Mouse (Mus musculus) right cerebral cortex, postnatal 25 days (tissue): Measurements from ENCODE around the gene Slc16a10.

ENCODE experiments used
- DNase-seq: peaks from one replicate; pipeline ENCODE4 v3.0.0; 2022

Gene Slc16a10

DNA sequence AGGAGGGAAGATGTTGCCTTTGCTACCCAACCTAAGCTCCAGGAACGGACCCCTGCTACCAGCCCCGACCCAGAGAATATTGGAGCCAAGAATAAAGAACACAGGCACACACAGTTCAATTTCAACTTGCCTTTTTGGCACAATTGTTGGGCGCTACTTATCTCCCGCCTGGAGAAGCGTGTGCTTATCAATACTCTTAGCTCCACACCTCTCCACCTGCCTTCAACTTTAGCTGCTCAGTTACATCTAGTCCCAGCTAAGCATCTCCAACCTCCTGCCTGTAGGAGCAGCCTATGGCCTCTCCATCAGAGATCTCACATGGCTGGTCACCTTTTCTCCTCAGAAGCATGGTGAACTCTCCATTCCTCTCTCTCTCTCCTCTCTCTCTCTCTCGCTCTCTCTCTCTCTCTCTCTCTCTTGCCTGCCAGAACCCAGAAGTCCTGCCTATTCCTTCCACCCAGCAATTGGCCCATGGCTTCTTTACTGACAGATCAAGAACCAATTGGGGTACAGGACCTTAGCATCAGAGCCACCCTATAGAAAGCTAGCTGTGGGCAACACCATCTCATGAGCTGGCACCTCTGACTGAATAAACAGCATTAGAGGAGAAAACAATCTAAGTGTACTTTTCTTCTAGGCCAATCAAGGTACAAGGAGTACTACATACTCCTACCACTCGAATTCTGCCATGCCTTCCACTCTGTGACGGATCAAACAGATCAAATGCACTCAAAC, 5.4 kb upstream of the Slc16a10 start:
- DNase-seq = no peak

DNA sequence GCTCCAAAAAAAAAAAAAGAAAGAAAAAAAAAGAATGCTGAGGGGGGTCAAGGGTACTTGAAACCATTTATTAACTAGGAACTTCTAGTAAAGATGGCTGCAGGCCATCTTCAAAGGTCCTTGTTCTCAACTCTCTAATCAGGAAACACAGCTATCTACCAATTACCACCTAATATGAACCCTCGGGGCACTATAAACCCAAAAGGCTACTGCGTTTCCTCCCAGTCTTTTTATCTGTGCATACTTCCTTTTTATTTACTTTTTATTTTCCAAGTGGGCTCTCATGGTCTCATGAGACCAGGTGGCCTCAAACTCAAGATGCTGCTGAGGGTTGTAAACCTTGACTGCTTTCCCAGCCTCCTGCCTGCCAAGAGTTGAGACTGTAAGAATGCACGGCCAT, 4.4 kb upstream of the Slc16a10 start:
- DNase-seq = no peak

GRCm38 (mm10) chr10:40144815-40145214, 2.8 kb upstream of the Slc16a10 start:
- DNase-seq = no peak

GRCm38 (mm10) chr10:40141016-40141851, 824 bp downstream of the Slc16a10 start:
- DNase-seq = no peak

DNA sequence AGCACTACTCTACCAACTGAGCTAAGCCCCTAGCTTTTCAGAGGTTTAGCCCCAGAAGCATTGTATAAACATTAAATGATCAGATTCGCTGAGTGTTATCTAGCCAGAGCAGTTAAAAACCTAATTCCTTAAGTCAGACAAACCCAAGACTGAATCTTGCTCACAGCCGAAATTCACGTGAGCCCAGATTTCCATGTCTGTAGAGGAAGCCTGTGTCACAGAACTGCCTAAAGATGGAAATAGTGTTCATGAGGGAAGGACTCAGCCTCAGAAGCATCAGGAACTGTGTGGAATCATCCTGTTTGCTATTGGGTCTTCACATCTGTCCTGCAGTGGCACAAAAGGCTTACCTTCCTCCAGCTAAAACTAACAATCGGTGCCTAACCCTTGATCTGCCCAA, 2.4 kb downstream of the Slc16a10 start:
- no peak for DNase-seq

- DNase-seq = no peak
Observed at GRCm38 (mm10) chr10:40135807-40136778, 6.0 kb downstream of the Slc16a10 start.

DNA sequence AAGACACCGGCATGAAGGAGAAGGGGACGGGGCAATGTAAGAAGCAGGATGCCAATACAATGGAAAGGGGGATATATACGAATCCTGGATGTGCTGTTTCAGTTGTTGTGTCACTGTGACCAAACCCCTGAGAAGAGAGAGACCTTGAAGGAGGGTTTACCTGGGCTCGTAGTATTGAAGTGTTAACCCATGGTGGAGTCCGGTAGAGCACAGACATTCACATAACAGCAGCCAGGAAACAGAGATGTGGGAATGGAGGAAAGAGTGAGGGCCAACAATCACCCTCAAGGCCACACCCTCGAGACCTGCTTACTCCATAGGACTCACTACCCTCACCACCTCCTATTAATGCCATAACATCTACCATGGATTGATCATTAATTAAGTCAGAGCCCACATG, 7.2 kb downstream of the Slc16a10 start:
- DNase-seq = no peak

GRCm38 (mm10) chr10:40133636-40134035, 8.4 kb downstream of the Slc16a10 start:
- DNase-seq = no peak

DNA sequence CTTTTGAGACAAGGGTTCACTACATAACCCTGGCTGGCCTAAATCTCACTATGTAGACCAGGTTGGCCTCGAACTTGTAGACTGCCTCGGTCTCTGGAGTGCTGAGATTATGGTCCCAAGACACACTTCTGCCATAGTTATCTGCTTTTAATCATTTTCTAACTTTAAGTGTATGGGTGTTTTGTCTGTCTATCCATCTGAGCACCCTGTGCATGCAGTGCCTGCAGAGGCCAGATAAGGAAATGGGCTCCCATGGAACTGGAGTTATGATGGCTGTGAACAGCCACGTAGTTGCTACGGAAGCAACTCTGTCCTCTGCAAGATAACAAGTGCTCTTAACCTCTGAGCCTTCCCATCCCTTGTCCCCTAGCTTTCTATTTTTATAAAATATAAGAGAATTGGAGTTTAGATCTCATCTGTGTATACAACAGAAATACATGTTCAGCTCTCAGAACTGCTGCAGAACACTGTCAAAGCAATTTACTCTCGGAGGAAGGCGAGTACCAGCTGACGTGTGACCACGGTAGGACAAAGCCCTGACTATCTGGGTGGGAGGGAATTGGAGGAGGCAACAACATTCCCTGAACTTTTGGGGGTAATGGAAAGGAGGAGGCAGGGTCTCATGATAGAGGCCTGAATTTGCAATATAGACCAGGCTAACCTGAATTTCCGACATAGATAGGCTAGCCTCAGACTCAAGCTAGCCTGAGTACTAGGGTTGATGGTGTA, 10.2 kb downstream of the Slc16a10 start:
- no peak for DNase-seq

DNA sequence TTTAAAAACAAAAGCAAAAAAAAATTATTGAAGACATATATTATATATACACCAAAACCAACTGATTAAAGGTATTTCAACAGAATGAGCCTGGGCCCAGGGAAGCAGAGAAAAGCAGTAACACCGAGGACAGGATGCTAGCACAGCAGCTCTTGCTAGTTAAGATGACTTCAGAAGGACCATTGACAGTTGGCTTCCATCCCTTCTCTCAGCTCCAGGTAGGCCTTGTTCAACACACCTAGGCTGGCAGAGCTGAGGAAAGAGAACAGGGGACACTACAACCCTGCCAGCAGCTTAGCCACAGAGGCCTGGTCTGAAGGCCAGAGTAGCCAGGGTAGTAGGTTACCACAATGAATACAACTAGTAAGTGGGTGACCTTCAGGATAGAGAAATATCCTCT, 11.9 kb downstream of the Slc16a10 start:
- no peak for DNase-seq

GRCm38 (mm10) chr10:40129134-40129533, 12.9 kb downstream of the Slc16a10 start:
- no peak for DNase-seq

DNA sequence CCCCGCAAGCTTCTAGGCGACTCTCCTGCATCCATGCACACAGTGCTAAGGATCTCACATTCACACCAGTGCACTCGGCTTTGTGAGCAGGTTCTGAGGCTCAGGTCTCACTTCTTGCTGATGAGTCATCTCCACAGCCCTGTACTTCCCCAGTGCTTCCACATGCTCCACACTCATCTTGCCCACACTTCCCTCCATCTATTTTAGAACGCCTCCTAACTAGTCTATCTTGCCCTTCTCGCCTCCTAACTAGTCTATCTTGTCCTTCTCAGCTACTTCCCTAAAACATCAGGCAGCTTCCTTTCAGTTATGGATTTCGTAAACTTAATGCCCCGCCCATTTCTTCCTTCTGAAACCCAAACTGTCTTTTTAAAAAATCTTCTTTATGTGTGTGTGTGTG, 13.6 kb downstream of the Slc16a10 start:
- peak; percentile 48 for DNase-seq

DNA sequence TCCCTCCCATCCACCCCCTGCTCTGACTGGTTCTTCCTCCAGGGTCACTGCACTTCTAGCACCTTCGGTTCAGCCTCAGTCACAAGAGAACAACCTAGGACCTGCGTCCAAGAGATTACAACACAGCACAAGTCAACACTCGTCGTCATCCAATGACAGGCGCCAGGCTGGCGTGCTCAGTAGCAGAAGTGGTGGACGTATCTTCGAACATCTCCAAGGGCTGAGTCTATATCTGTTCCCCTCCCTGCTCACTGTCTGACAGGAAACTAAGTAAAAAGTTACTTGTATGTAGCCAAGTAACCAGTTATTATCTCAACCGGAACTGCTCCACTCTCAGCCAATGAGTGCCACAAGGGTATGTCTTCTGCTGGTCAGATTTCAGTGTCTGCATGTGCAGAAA, 16.9 kb downstream of the Slc16a10 start:
- DNase-seq = no peak

- DNase-seq = no peak
Observed at GRCm38 (mm10) chr10:40124570-40124969, 17.5 kb downstream of the Slc16a10 start.

- no peak for DNase-seq
Observed at GRCm38 (mm10) chr10:40124096-40124495, 18.0 kb downstream of the Slc16a10 start.

- no peak for DNase-seq
Observed at GRCm38 (mm10) chr10:40119466-40119865, 22.6 kb downstream of the Slc16a10 start.

GRCm38 (mm10) chr10:40118743-40119387, 23.2 kb downstream of the Slc16a10 start:
- DNase-seq = no peak

GRCm38 (mm10) chr10:40113517-40114085, 28.5 kb downstream of the Slc16a10 start:
- no peak for DNase-seq

GRCm38 (mm10) chr10:40112256-40112655, 29.8 kb downstream of the Slc16a10 start:
- DNase-seq = no peak

GRCm38 (mm10) chr10:40109520-40109919, 32.5 kb downstream of the Slc16a10 start:
- DNase-seq = no peak

DNA sequence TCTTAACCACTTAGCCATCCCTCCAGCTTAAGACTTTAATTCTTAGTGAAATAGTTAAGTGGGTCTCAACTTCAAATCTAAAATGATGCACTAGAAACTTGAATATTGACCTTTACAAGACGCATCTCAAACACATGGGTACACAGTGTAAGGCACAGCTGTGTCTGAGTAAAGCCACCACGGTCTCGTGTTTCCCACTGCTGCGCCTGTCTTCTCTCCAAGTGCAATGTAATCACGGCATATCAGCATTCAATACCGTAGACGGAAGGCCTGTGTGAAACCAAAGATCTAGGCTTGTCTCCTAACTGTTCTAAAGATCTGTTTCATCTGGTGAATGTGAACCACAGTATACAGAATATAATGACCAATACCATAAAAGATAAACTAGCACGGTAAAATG, 33.1 kb downstream of the Slc16a10 start:
- no peak for DNase-seq
